Mouse (Mus musculus): ENCODE measurements around the gene Ccdc170.

Gene Ccdc170

DNA sequence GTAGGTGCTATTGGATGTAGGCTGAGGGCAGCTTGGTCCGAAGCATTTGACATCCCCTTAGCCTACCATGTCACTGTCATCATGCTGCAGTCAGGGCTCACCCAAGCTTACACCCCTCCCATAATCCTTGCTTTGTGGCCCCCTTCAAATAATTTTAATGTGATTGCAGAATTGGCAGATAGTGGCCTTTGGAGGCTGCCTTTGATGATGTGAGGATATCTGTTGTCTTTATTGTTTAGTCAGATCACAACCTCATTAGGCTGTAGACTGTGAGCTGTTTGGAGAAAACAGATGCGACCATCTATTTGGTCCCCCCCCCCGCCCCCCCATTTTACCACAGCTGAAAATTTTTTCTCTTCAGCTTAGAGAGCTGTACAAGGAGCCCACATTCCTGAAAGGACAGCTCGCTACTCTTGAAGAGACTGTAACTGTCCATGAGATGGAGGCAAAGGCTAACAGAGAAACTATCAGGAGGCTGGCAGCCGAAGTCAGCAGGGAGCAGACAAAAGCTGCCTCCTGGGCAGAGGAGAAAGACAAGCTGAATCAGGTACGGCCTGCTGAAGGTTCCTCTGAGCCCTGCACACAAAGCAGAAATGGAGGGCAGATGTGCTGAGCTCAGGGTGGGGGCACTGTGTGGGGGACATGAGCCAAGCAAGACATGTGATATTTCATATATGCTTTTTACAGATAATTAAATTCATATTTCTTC, 38.2 kb downstream of the Ccdc170 start:
- DNase-seq (ENCODE audit: low read depth, low spot score): no peak

DNA sequence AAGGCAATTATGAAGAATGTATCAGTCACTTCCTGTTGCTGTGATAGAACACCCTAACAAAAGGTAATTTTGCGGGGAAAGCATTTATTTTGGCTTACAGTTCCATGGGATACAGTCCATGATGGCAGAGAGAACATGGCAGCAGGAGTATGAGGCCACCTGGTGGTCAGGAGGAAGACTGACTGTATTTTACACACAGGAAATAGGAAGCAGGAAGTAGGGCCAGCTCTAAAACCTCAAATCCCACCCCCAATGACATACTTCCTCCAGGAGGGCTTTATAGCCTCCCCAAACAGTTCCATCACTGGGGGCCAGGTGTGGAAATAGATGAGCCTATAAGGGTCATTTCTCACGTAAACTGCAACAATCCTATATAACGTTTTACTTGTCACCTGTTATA, 39.8 kb downstream of the Ccdc170 start:
- no peak for DNase-seq (ENCODE audit: low read depth, low spot score)

DNA sequence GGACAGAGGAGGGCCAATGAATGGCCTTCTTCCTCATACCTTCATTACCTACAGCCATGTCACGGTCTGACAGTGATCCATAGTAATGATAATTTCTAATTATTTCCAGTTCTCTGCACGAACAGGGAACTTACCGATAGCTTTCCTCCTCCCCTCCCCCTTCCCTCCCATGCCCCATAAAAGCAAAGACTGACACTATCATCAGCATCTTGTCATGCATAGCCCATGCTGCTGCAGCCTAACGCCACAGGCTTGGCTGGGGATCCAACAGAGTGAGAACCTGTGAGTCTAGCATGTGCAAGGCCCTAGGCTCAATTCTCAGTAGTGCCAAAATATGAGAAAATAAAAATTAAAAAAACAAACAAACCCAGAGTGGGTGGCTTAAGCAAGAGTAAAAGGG, 40.8 kb downstream of the Ccdc170 start:
- no peak for DNase-seq (ENCODE audit: low read depth, low spot score)

DNA sequence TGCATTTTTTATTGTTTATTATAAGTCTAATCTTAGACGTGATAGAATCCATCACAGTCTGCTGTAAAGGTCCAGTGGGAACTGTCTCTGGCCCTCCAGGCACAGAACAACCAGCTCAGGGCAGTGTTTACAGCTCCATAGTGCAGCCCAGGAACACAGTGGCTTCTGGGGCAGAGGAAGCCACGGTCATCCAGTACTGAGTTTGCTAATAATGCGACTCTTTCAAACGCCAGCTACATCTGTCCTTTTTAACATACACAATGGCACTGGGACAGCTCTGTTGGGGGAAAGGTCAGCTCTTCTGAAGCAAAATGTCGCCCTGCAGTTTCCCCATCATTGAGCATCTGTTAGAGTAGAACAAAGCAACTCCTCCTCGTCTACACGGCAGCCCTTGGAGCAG, 45.7 kb downstream of the Ccdc170 start:
- no peak for DNase-seq (ENCODE audit: low read depth, low spot score)

DNA sequence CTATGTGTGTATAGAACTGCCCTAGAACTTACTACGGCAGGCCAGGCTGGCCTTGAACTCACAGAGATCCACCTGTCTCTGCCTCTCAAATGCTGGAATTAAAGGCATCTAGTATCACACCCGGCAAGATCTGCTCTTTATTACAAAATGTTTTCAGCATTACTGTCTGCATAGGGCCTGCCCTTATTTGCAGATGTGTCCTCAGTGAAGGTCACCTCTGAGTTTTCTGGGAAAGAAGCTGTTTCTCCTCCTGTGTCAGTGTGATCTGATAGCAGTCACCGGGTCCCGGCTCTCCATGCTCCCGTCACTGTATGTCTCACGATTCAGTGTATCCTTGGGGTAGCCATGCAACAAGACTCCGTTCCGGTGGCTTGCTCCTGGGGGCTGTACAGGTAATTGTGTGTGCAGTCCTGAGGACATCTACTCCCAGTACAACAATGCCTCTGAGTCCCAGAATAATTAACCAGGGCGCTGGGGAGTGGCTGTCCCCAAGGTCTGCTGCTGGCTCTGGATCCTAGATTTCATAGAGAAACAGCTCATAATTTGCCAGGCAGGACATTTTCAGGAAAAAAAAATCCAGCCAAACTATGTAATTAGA, 48.4 kb downstream of the Ccdc170 start:
- no peak for DNase-seq (ENCODE audit: low read depth, low spot score)

DNA sequence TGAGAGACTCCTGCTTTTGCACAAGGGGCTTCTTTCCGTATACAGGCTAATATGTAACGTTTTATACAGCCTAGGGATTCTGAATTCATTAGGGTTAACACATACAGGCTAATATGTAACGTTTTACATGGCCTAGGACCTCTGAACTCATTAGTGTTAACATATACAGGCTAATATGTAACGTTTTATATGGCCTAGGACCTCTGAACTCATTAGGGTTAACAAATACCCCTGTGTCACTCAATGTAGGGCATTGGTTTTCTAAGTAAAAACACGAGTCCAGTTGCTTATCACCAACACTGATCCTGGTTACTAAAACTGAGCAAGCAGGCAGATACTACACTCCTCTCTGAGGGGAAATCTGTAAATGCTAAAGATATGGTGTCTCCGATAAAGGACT, 49.6 kb downstream of the Ccdc170 start:
- no peak for DNase-seq (ENCODE audit: low read depth, low spot score)

DNA sequence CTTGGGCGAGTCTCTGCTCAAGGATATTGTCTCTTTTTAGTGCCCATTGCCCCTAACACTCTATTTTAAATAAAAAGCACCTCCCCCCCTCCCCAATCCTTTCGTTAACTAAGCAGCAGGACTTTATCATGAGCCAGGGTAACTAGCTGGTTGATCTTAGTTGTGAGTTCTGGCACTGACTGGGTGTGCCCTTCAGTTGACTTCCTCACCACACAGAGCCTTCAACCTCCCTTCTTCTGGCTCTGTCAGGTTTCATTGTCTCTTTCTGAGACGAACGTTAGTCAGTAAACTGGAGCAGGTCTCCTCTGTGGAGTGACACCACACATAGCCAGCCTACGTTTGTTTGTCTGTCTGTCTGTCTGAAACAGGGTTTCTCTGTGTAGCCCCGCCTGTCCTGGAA, 50.4 kb downstream of the Ccdc170 start:
- DNase-seq (ENCODE audit: low read depth, low spot score): no peak

DNA sequence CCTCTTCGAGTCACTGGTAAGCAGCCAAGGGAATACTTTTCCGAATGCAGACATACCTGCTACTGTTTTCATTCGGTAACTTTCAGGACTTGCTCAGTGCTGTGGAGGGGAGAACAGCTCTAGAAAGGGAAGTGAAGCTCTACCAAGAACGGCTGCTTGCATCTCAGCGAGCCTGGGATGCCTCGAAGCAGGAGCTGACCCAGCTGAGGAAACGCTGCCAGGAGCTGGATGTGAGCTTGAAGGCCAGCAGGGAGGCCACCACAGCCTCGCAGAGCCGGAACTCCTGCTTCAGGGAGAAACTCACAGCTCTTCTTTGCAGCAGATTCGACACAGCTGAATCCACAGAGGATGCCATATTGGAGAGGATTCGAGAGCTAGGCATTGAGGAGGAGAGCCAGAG, 51.6 kb downstream of the Ccdc170 start:
- DNase-seq (ENCODE audit: low read depth, low spot score): no peak

DNA sequence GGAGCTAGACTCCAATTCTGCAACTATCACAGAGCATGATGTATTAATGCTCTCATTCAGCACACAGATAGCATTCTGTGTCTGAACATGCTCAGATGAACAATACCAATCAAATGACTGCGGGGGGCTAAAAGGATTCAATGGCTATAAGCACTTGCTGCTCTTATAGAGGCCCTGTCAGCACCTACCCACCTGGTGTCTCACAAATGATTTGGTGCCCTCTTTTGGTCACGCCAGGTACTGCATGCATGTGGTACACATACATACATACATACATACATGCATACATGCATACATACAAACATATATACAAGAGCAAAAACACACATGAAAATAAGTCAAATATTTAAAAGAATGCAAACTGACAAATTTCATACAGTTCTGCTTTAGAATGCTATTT, 63.2 kb downstream of the Ccdc170 start:
- no peak for DNase-seq (ENCODE audit: low read depth, low spot score)

DNA sequence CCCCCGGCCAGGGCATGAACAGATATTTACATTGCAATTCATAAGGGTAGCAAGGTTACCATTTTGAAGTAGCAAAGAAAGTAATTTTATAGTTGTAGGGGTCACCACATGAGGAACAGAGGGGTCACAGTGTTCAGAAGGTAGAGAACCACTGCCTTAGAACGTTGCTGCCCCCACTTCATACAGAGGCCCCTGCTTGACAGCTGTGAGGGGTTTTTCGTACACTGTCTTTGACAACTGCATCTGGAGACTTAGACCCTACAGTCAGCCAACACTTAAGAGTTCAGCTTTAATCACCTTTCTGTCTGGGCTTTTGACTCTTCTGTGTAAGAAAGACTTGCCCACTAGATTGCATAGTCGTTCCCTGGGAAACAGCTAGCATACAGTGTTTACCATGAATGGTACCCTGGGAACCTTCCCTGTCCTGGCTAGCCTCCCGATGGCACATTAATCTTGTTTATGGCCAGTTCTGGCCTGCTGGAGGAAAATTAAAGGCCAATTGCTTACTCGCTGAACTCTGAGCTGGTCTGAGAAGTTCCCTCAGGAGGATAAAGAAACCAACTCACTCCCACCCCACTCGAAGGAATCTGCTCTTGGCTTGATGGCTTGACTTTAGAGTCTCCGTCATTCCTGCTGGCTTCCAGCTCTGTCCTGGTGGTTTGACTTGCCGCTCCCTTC, 71.3 kb downstream of the Ccdc170 start:
- no peak for DNase-seq (ENCODE audit: low read depth, low spot score)

DNA sequence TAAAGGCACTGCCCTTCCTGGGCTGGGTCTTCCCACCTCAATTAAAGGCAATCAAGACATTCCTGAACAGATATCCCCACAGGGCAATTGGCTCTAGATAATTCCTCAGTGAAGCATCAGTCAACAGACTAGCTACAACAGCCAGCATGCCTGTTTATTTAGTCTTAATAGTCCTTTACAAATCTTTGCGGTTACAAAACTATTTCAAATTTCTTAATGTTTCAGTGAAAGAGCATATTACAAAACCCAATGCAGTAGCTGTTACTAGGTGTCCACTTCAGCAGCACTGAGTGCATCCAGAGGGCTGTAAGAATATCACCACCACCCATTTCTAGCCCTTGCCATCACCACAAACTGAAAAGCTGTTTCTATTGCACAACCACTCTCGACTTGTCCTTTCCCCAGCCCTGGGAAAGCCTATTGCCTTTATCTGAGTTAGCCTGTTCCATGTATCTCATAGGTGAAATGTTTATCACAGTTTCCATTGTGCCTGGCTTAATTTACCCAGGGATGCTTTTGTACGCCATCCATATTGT, 74.6 kb downstream of the Ccdc170 start:
- DNase-seq (ENCODE audit: low read depth, low spot score): no peak

DNA sequence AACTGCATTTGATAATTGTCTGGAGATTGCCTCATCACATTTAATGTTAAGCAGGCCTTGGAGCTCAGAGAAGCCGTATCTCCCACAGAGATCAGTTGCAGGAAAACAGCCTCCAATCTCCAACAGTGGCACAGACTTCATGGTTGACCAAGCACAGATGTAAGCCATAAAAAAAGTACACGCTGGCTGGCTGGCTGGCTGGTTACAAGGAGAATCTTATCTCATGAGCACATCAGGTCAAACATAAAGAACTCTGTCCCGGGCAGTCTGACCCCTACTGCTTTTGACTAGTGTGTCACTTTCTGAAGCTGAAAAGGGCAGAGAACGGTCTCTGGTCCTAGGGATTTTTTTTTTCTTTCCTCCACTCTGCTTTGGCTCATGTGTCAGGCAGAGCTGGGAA, 76.8 kb downstream of the Ccdc170 start:
- no peak for DNase-seq (ENCODE audit: low read depth, low spot score)

DNA sequence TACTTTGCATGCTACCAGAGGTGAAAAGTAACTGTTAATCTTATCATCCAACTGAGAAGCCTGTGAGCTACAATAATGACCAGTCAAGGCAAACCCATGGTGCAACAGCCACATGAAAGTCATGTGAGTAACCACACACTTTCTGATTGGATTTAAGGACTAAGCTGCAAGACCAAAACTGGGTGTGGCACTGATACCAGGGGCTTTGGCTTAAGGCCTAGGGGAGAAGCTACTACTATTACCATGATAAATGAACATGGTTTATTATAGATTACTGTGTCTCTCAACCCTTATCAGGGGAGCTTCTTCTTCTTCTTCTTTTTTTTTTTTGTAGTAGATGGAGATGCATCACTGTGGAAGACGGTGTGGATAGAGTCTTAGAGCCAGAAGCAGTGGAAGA, 82.8 kb downstream of the Ccdc170 start:
- no peak for DNase-seq (ENCODE audit: low read depth, low spot score)

DNA sequence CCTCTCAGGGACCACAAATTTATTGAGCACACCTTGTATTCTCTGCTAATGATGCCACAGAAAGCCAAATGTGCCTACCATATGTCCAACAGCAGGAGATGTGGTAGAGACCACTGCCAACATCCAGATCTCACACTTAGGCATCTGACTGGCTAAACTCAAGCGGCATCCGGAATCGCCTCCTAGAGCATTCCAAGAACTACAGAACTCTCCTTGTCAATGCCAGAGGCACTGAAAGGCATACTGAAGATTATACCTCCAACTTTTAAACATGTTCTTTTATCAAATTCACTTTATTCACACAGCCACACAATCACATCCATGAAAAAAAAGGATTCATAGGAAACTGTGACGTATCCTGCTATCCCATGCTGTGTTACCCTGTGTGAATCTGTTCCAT, 88.5 kb downstream of the Ccdc170 start:
- no peak for DNase-seq (ENCODE audit: low read depth, low spot score)

DNA sequence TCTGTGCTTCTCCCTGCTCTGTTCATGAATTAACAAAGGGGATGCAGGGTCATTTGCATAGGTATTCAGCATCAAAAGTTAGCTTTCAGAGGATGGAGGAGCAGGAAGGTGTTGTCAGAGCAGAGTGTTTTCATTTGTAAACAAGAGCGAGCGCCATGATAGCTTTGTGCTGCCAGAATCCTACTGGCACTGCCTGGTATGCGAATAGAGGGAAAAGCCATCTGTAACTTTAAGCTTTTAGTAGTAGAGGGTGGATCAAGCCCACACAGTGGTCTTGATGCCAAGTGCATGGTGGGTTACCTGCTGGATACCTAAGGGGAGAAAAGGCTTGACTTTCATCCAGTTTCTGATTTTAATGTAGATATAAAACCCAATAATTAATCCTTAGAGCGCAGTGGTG, 89.0 kb downstream of the Ccdc170 start:
- no peak for DNase-seq (ENCODE audit: low read depth, low spot score)

DNA sequence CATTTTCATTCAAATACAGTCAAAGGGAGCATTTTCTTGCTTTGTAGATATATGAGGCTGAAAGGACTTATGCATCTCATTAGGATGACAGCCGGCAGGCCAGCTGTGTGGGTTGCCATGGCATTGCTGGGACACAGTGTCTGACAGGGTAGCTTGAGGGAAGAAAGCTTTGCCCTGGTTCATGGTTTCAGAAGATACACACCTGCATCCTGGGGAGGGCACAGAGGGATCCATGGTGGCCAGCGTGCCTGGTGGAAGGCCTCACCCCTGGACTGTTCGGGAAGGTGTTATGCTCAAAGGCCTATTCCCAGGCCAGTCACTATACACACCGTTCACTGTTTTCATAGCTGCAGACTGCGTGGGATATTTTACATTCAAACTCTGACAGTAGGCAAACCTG, 99.6 kb downstream of the Ccdc170 start:
- no peak for DNase-seq (ENCODE audit: low read depth, low spot score)

DNA sequence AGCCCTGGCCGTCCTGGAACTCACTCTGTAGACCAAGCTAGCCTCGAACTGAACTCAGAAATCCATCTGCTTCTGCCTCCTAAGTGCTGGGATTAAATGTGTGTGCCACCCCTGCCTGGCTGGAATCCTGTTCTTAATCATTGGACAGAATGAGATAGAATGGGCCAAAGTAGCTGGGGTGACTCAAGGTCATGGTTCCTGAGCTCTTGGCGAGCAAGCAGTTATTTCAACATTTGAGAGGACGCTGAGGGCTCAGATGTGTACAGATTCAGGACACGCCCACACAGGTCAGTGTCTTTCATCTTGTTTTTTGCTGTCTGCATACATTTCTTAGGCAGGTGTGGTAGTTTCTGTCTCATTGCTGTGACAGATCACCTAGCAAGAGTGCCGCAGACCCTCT, 104.4 kb downstream of the Ccdc170 start:
- DNase-seq (ENCODE audit: low read depth, low spot score): no peak

DNA sequence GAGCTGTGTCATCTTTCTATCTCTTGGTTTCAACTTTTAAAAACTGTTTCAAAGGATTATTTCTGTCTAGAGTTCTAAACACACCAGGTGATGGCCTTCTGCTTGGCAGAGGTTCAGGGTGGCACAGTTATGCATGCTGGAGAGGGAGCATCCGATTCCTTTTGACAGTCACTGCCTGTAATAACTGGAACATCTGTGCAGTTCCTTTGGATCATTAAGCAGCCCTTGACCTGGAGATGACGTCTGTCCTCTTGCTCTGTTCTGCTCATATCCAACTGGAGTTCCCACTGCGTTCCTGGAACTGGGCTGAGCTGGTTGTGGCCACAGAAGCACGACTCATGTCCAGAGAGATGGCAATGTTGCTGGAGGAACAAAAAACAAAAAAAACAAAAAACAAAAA, 107.3 kb downstream of the Ccdc170 start:
- DNase-seq (ENCODE audit: low read depth, low spot score): no peak

DNA sequence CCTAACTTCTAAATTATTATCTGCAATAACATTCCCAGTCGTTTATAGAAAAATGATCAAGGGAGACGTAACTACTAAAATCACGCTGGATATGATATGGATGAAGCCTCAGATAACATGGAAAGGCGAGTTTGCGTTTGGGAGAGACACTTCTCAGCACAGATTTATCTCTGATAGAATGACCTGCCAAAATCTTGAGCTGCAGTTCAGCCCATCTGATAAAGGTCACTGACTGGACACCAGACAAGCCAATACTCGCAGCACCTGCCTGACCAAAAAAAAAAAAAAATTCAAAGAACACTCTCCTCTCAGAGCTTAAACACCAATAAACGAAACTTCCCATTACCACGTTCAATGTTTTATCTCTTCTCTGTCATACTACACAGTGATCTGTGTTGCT, 108.7 kb downstream of the Ccdc170 start:
- DNase-seq (ENCODE audit: low read depth, low spot score): no peak

DNA sequence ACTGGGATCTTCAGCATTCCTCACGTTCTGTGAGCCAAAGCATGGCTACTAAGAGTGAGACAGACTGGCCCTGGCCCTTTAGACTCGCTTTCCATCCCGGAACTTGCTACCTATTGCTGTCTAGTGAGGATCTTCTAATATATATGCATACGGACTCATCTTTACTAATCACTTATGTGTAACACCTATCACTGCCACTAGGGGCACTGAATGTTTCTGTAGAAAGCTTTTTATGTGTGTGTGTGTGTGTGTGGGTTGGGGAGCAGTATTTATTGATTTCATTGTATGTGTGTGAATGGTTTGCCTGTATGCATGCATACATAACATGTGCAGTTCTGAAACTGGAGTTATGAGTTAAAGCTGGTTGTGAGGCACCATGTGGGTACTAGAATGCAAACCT, 111.5 kb downstream of the Ccdc170 start:
- DNase-seq (ENCODE audit: low read depth, low spot score): no peak

DNA sequence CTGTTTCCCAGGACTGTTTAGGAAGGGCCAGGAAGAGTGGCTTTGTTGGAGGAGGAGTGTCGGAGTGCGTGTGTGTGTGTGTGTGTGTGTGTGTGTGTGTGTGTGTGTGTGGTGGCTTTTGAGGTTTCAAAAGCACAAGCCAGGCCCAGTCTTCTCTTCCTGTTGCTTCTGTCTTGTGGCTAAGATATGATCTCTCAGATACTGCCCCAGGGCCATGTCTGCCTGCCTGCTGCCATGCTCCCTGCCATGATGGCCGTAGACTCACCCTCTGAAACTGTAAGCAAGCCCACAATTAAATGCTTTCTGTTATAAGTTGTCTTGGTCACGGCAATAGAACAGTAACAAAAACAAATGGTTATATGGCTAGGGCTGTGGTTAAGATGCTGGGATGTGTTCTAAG, 114.9 kb downstream of the Ccdc170 start:
- DNase-seq (ENCODE audit: low read depth, low spot score): no peak

DNA sequence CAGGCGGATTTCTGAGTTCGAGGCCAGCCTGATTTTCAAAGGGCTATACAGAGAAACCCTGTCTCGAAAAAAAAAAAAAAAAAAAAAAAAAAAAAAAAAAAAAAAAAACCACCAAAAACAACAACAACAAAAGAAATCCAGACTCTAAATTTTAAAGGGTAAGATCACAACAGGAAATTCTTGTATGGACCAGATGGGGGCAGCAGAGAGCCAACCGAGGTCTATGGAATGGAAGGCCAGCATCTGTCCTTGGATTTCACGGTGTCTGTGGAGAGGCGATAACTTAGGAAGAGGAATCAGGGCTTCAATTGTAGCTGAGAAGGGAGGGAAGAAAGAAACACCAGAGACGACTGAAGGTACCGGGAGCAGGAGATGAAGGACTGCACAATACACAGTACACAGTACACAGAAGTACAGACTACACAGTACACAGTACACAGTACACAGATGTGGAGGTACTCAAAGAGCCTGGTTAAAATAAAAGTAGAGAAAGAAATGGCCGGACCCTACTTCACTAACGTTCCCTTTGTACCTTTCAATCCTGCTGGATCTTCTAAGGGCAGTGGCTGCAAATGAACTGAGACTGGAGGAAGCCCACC, 116.0 kb downstream of the Ccdc170 start:
- DNase-seq (ENCODE audit: low read depth, low spot score): no peak

DNA sequence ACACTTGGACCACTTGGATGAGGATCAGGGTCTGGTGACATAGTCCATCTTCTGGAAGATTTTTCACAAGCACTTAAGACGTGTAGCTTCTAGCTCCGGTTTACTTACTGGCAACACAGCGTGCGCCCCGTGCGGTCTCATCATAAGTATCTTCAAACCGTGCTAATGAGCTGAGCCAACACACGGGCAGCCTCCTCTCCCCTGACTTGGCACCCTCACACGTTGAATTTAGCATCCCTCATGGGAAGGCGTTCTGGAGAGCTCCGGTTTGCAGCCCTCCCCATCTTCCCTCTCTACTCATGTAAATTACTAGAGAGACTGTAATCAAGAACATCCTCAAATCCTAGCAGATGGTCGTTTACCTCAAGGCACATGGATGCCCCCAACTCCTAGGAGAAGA, 116.6 kb downstream of the Ccdc170 start:
- no peak for DNase-seq (ENCODE audit: low read depth, low spot score)
